Mouse (Mus musculus) MEL (cell line): ENCODE results near the gene Tmed6. TPM values are rescaled to one million over a fixed set of nuclear protein-coding genes. Genes with fewer than 3 reads are reported as not detected.
A peak's percentile ranks its signal among the peaks of the same experiment; 100 is the strongest.

Experiments used
- DNase-seq: peaks from one replicate; pipeline ENCODE4 v3.0.0; 2011; ENCODE audit warnings: low read depth, low spot score
- H3K27ac ChIP-seq: 2 replicates; pipeline ENCODE4 v1.5.1; 2012; ENCODE audit warnings: low read depth, mild to moderate bottlenecking, control low read depth, low read length, moderate library complexity; ENCODE audit not compliant: control insufficient read depth
- H3K27me3 ChIP-seq, 2 experiments: fragments of 150-350 bp in 1 of 2; sonication (generic) in 1 of 2; 2 replicates each; pipeline ENCODE4 v1.6.1; 2012; ENCODE audit warnings: low read length in 2 of 2, mild to moderate bottlenecking in 2 of 2, improper control_type of control experiment in 1 of 2, moderate library complexity in 1 of 2; ENCODE audit not compliant: insufficient read depth in 2 of 2, control insufficient read depth in 1 of 2
- H3K36me3 ChIP-seq, 2 experiments: 2 replicates each; pipeline ENCODE4 v1.6.1; 2012 to 2014; ENCODE audit warnings: low read length in 2 of 2, improper control_type of control experiment in 1 of 2, inconsistent platforms in 1 of 2, mild to moderate bottlenecking in 1 of 2; ENCODE audit not compliant: insufficient read depth in 2 of 2, control insufficient read depth in 1 of 2
- H3K4me1 ChIP-seq, 2 experiments: fragments of 150-350 bp in 1 of 2; sonication (generic) in 1 of 2; 2 replicates each; pipeline ENCODE4 v1.6.1; 2012; ENCODE audit warnings: low read length in 2 of 2, improper control_type of control experiment in 1 of 2, mild to moderate bottlenecking in 1 of 2; ENCODE audit not compliant: insufficient read depth in 2 of 2, control insufficient read depth in 1 of 2
- H3K4me3 ChIP-seq, 2 experiments: fragments of 150-350 bp in 1 of 2; sonication (generic) in 1 of 2; 2 replicates each; pipeline ENCODE4 v1.5.1; 2012; ENCODE audit warnings: low read depth in 2 of 2, low read length in 2 of 2, mild to moderate bottlenecking in 2 of 2, moderate library complexity in 2 of 2, control low read depth in 1 of 2, improper control_type of control experiment in 1 of 2; ENCODE audit not compliant: control insufficient read depth in 1 of 2, insufficient read depth in 1 of 2
- H3K79me2 ChIP-seq: 2 replicates; pipeline ENCODE4 v1.6.1; 2012; ENCODE audit warnings: mild to moderate bottlenecking, low read length, moderate library complexity; ENCODE audit not compliant: control insufficient read depth, poor library complexity, insufficient read depth
- H3K9ac ChIP-seq: 2 replicates; pipeline ENCODE4 v1.6.1; 2012; ENCODE audit warnings: low read depth, mild to moderate bottlenecking, control low read depth, low read length, moderate library complexity; ENCODE audit not compliant: control insufficient read depth, poor library complexity, severe bottlenecking
- H3K9me3 ChIP-seq: fragments of 150-350 bp; sonication (generic); replicated peaks from 2 replicates; pipeline ENCODE4 v1.6.1; 2012; ENCODE audit warnings: mild to moderate bottlenecking, low read length, improper control_type of control experiment, moderate library complexity; ENCODE audit not compliant: insufficient read depth
- CHD1 ChIP-seq: IDR thresholded peaks from 2 replicates; pipeline ENCODE4 v1.6.1; 2012; ENCODE audit warnings: low read depth, mild to moderate bottlenecking, inconsistent platforms, low read length, improper control_type of control experiment
- CHD2 ChIP-seq: IDR thresholded peaks from 2 replicates; pipeline ENCODE4 v1.6.1; 2011; ENCODE audit warnings: low read length, improper control_type of control experiment
- E2F4 ChIP-seq: IDR thresholded peaks from 2 replicates; pipeline ENCODE4 v1.6.1; 2011; ENCODE audit warnings: low read depth, low read length, improper control_type of control experiment, borderline replicate concordance
- GABPA ChIP-seq: IDR thresholded peaks from 2 replicates; pipeline ENCODE4 v1.6.1; 2012; ENCODE audit warnings: low read depth, mild to moderate bottlenecking, inconsistent platforms, low read length, improper control_type of control experiment, moderate library complexity
- GATA1 ChIP-seq: IDR thresholded peaks from 2 replicates; pipeline ENCODE4 v1.6.1; 2011; ENCODE audit warnings: low read depth, low read length, improper control_type of control experiment
- HCFC1 ChIP-seq: IDR thresholded peaks from 2 replicates; pipeline ENCODE4 v1.6.1; 2012; ENCODE audit warnings: low read depth, mild to moderate bottlenecking, inconsistent platforms, low read length, improper control_type of control experiment, moderate library complexity
- KAT2A ChIP-seq: conservative IDR thresholded peaks from 2 replicates; pipeline ENCODE4 v1.6.1; 2012; ENCODE audit warnings: low read depth, low read length, improper control_type of control experiment, inconsistent platforms
- MAX ChIP-seq: IDR thresholded peaks from 2 replicates; pipeline ENCODE4 v1.6.1; 2011; ENCODE audit warnings: low read length, improper control_type of control experiment
- MAZ ChIP-seq: IDR thresholded peaks from 2 replicates; pipeline ENCODE4 v1.6.1; 2012; ENCODE audit warnings: low read depth, mild to moderate bottlenecking, inconsistent platforms, low read length, improper control_type of control experiment
- MEF2A ChIP-seq: IDR thresholded peaks from 2 replicates; pipeline ENCODE4 v1.6.1; 2014; ENCODE audit warnings: low read depth, mild to moderate bottlenecking, inconsistent platforms, low read length, improper control_type of control experiment; ENCODE audit not compliant: poor library complexity, insufficient replicate concordance, severe bottlenecking; ENCODE audit errors: extremely low read depth
- MXI1 ChIP-seq: IDR thresholded peaks from 2 replicates; pipeline ENCODE4 v1.6.1; 2011; ENCODE audit warnings: mild to moderate bottlenecking, low read depth, low read length, improper control_type of control experiment
- MYC ChIP-seq: IDR thresholded peaks from 2 replicates; pipeline ENCODE4 v1.6.1; 2011; ENCODE audit warnings: low read depth, mild to moderate bottlenecking, low read length, improper control_type of control experiment, moderate library complexity
- NELFE ChIP-seq: IDR thresholded peaks from 2 replicates; pipeline ENCODE4 v1.6.1; 2011; ENCODE audit warnings: low read depth, low read length, improper control_type of control experiment
- NRF1 ChIP-seq: IDR thresholded peaks from 2 replicates; pipeline ENCODE4 v1.6.1; 2014; ENCODE audit warnings: low read depth, mild to moderate bottlenecking, inconsistent platforms, low read length, improper control_type of control experiment, moderate library complexity; ENCODE audit not compliant: poor library complexity, insufficient read depth, severe bottlenecking
- POLR2A ChIP-seq, 2 experiments: IDR thresholded peaks; 2 replicates each; pipeline ENCODE4 v1.6.1; 2011 to 2012; ENCODE audit warnings: low read length in 2 of 2, mild to moderate bottlenecking in 2 of 2, control low read depth in 1 of 2, improper control_type of control experiment in 1 of 2, low read depth in 1 of 2, moderate library complexity in 1 of 2; ENCODE audit not compliant: control insufficient read depth in 1 of 2, insufficient read depth in 1 of 2, poor library complexity in 1 of 2
- POLR2AphosphoS5 ChIP-seq: IDR thresholded peaks from 2 replicates; pipeline ENCODE4 v1.6.1; 2012; ENCODE audit warnings: low read depth, borderline replicate concordance, mild to moderate bottlenecking, inconsistent platforms, low read length, moderate library complexity, mixed read lengths
- RAD21 ChIP-seq: IDR thresholded peaks from 2 replicates; pipeline ENCODE4 v1.6.1; 2011; ENCODE audit warnings: mild to moderate bottlenecking, low read depth, low read length, improper control_type of control experiment
- RCOR1 ChIP-seq: IDR thresholded peaks from 2 replicates; pipeline ENCODE4 v1.6.1; 2012; ENCODE audit warnings: low read depth, mild to moderate bottlenecking, inconsistent platforms, low read length, improper control_type of control experiment
- SIN3A ChIP-seq: IDR thresholded peaks from 2 replicates; pipeline ENCODE4 v1.6.1; 2012; ENCODE audit warnings: low read length, improper control_type of control experiment, inconsistent platforms
- SMC3 ChIP-seq: IDR thresholded peaks from 2 replicates; pipeline ENCODE4 v1.6.1; 2011; ENCODE audit warnings: low read depth, low read length, improper control_type of control experiment
- TAL1 ChIP-seq: IDR thresholded peaks from 2 replicates; pipeline ENCODE4 v1.6.1; 2012; ENCODE audit warnings: mild to moderate bottlenecking, inconsistent platforms, low read length, moderate library complexity, mixed read lengths
- TBP ChIP-seq: IDR thresholded peaks from 2 replicates; pipeline ENCODE4 v1.8.0; 2011; ENCODE audit warnings: low read depth, low read length, improper control_type of control experiment
- TCF12 ChIP-seq: IDR thresholded peaks from 2 replicates; pipeline ENCODE4 v1.6.1; 2014; ENCODE audit warnings: low read depth, mild to moderate bottlenecking, inconsistent platforms, low read length, improper control_type of control experiment, moderate library complexity
- USF1 ChIP-seq: IDR thresholded peaks from 2 replicates; pipeline ENCODE4 v1.6.1; 2014; ENCODE audit warnings: low read depth, mild to moderate bottlenecking, inconsistent platforms, low read length, improper control_type of control experiment, moderate library complexity
- ZKSCAN1 ChIP-seq: IDR thresholded peaks from 2 replicates; pipeline ENCODE4 v1.6.1; 2012; ENCODE audit warnings: low read depth, mild to moderate bottlenecking, inconsistent platforms, low read length, improper control_type of control experiment, moderate library complexity
- ZMIZ1 ChIP-seq: IDR thresholded peaks from 2 replicates; pipeline ENCODE4 v1.6.1; 2012; ENCODE audit warnings: low read depth, mild to moderate bottlenecking, inconsistent platforms, low read length, improper control_type of control experiment, moderate library complexity
- ZNF384 ChIP-seq: IDR thresholded peaks from 2 replicates; pipeline ENCODE4 v1.6.1; 2012; ENCODE audit warnings: low read depth, mild to moderate bottlenecking, inconsistent platforms, low read length, improper control_type of control experiment
- polyA plus RNA-seq, 2 experiments: library from polyadenylated mRNA; stranded (reverse) in 1 of 2; unstranded in 1 of 2; fragments of >175 nt in 1 of 2; fragments of >200 nt in 1 of 2; gene quantifications; 2 replicates each; pipeline versions ENCODE4 v1.2.1 to v1.2.4; 2012; ENCODE audit warnings: low replicate concordance in 2 of 2, low read depth in 1 of 2; ENCODE audit not compliant: insufficient read length in 2 of 2, insufficient read depth in 1 of 2, missing spikeins in 1 of 2
- total RNA-seq: library from RNA; depleted of rRNA; stranded (reverse); fragments of 300-350 nt; gene quantifications from 2 replicates; pipeline ENCODE4 v1.2.3, GENCODE M21; 2012

The Tmed6 gene
- total and polyA plus RNA-seq, 3 experiments = not detected

DNA sequence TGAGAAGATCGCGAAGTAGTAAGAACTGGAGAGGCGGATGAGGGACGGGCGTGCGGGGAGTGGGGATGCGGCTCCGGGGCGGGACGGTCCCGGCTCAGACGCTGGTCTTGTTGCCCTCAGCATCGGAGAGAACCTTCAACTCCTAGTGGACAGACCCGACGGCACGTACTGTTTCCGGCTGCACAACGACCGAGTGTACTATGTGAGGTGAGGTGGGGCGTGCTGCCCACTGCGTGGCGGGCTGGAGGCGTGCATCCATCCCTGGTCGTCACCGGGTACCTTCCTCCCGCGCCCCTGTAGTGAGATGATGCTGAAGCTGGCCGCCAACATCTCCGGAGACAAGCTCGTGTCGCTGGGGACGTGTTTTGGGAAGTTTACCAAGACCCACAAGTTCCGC is 8.5 kb downstream of the Tmed6 start:
- Histone ChIP-seq H3K4me3 (peak overlapping the region; percentile 82 to 92), H3K4me1 (peaks cover 0 to 17% of the 10 kb centered on the region in 2 experiments; a peak in 2 of 4 replicates), H3K9me3 (no peaks in the 10 kb centered on the region), H3K36me3 (peaks cover 3 to 27% of the 10 kb centered on the region in 2 experiments), H3K9ac (peak overlapping the region; percentile 94), H3K27me3 (no peaks in the 10 kb centered on the region), H3K79me2 (peaks cover 46% of the 10 kb centered on the region), H3K27ac (peak overlapping the region; percentile 67)
- TF ChIP-seq NELFE = no peak
- TF ChIP-seq SIN3A = no peak
- no peak for TF ChIP-seq MAX
- no peak for TF ChIP-seq RCOR1
- TF ChIP-seq POLR2A (IDR thresholded peaks at IDR 0.05; ENCODE audit: control insufficient read depth in 1 of 2, insufficient read depth in 1 of 2, low read depth in 1 of 2, low read length in 2 of 2, poor library complexity in 1 of 2) = peak in 1 of 2 experiments; percentile 13; a peak in 2 of 4 replicates
- TF ChIP-seq KAT2A = no peak
- TF ChIP-seq MXI1 = peak; percentile 30
- no peak for TF ChIP-seq MEF2A
- no peak for TF ChIP-seq TAL1
- no peak for TF ChIP-seq ZKSCAN1
- TF ChIP-seq SMC3 = no peak
- 0 out of 2 replicates have a peak, but pooled peaks have one; percentile 35 for TF ChIP-seq USF1
- no peak for TF ChIP-seq POLR2AphosphoS5
- TF ChIP-seq TBP = no peak
- no peak for TF ChIP-seq RAD21
- peak; percentile 35; the same call in 1 of the 2 replicates for TF ChIP-seq E2F4
- no peak for TF ChIP-seq GABPA
- no peak for TF ChIP-seq GATA1
- no peak for TF ChIP-seq ZMIZ1
- DNase-seq = no peak

DNA sequence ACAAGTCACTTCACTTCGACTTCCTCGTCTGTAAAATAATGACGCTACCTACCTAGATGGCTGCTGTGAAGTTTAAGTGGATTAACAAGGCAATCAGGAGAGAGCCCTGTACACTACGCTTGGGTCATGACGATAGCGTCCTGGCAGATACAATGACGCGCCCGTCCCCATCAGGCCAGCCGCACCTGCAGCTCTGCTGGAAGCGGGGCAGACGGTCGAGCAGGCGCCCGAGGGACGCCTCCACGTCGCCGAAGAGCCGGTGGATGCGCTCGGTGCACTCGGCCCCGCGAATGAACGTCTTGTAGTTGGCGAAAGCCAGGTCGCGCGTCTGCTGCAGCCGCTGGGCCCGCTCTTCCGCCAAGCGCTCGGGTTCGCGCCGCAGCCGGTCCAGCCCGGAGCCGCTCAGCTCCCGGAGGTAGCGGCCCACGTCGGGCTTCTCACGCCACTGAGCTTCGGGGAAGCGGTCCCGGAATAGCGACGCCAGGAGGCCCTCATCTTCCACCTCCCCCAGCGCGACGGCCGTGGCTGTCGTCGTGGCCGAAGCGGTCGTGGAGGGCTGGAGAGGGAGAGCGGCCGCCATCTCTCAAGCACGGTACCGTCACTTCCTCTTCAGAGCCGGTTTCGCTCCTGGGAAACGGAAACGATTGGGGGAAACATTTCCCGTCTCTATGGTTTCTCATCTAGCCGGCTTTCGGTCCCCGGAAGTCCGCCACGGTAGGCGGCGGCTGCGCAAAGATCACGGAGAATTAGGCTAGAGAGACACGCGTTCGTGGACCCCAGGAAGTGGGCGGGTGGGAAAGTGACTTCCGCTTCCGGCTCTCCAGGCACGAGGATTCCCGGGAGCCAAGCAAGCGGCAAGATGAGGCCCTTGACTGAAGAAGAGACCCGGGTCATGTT is 9.1 kb downstream of the Tmed6 start, which contains the start of the genes Cog8 and Nip7:
Gene Cog8 (minus strand): TSS at position 614 of the 897 bp plus-strand sequence.
Gene Nip7 (plus strand): TSS at position 802 of the 897 bp plus-strand sequence.
- peaks cover 48% of the 10 kb centered on the region for H3K79me2 ChIP-seq
- no peaks in the 10 kb centered on the region for H3K27me3 ChIP-seq
- DNase-seq = peak; percentile 99
- peak within 1 kb of the TSS; percentile 97 for H3K9ac ChIP-seq
- H3K9me3 ChIP-seq = no peaks in the 10 kb centered on the region
- H3K4me1 ChIP-seq = peaks cover 0 to 17% of the 10 kb centered on the region in 2 experiments; a peak in 2 of 4 replicates
- peaks cover 3 to 27% of the 10 kb centered on the region in 2 experiments for H3K36me3 ChIP-seq
- H3K4me3 ChIP-seq = peak within 1 kb of the TSS; percentile 82 to 92
- H3K27ac ChIP-seq = peak within 1 kb of the TSS; percentile 75
- TF ChIP-seq CHD2 (no peak), MAX (peak; percentile 92), KAT2A (peak; percentile 91), GABPA (no peak), NRF1 (peak; percentile 77), POLR2AphosphoS5 (no peak), HCFC1 (peak; percentile 96), GATA1 (no peak), ZKSCAN1 (no peak), SMC3 (no peak), E2F4 (no peak), MAZ (peak; percentile 61; the same call in 1 of the 2 replicates), CHD1 (no peak; the same call in 1 of the 2 replicates), MXI1 (peak; percentile 98), ZMIZ1 (peak; percentile 69; the same call in 1 of the 2 replicates), TCF12 (peak; percentile 68), NELFE (peak; percentile 91), TAL1 (no peak), USF1 (no peak), ZNF384 (no peak), MYC (peak; percentile 97), SIN3A (peak; percentile 97)
